Mouse (Mus musculus): ENCODE results near the gene Cnbd2. TPM values are rescaled to one million over a fixed set of nuclear protein-coding genes. Genes with fewer than 3 reads are reported as not detected.

The Cnbd2 gene
- polyA plus RNA-seq, 1 experiment from 2014 or later: 5.0 TPM

DNA sequence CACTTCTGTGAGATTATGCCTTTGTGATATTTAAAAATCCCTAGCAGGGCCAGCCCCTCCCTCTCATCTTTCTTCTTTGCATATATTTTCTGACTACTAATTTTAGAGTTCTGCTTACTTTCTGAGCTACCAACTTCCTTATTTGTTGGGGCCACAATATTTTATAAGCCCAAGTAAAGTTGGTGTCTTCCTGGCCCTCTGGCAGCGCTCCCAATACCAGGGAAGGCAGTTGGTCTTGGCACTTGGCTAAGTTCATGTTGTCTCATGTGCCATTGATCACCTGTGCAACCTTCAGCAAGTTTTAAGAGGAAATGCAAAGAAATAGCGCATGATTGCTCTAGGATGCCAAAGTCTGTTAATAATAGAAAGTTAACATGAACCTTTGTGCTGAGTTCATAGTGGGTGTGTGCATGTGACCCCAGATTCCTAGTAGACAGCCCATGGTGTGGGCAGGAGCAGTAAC, 16.5 kb upstream of the Cnbd2 start:
- 83% methylated on average over 2 of the region's 2 CpGs for WGBS
- Histone ChIP-seq H3K4me3 (replicated peaks) (no peak overlapping the region), H3K9me3 (no peaks in the 10 kb centered on the region), H3K36me3 (peaks cover 9% of the 10 kb centered on the region), H3K27me3 (replicated peaks) (no peaks in the 10 kb centered on the region), H3K27ac (0 out of 2 replicates have a peak overlapping the region, but pooled peaks have one; percentile 7), H3K9ac (no peak overlapping the region), H3K4me2 (replicated peaks) (no peak overlapping the region), H3K4me1 (replicated peaks) (peaks cover 19% of the 10 kb centered on the region)
- peak; percentile 72 for ATAC-seq

- H3K27ac ChIP-seq: 0 out of 2 replicates have a peak overlapping the region, but pooled peaks have one; percentile 7
- 73% methylated on average over 3 of the region's 3 CpGs for WGBS
Observed at GRCm38 (mm10) chr2:156296190-156296589, 15.9 kb upstream of the Cnbd2 start.

DNA sequence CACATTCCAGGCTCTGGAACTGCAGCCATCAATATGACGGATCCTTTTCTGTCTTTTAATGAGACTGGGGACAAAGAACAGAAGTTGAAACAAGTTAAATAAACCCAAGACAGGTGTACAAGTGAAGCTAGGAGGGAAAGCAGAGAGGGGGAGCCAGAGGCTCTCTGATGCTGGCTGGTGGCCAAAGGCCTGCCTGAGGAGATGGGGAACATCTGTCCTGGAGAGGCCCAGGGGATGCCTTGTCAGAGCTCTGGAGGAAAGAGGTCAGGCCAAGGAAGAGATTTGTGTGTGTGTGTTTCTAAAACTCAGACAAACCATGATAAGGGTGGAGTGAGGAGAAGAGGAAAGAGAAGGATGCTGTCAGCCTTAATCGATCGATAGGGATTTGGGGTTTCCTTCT, 14.4 kb upstream of the Cnbd2 start:
- Histone ChIP-seq H3K4me2 (replicated peaks) (no peak overlapping the region), H3K9me3 (no peaks in the 10 kb centered on the region), H3K4me1 (replicated peaks) (peaks cover 19% of the 10 kb centered on the region), H3K27ac (0 out of 2 replicates have a peak overlapping the region, but pooled peaks have one; percentile 48), H3K9ac (no peak overlapping the region), H3K4me3 (replicated peaks) (no peak overlapping the region), H3K36me3 (peaks cover 6% of the 10 kb centered on the region), H3K27me3 (replicated peaks) (no peaks in the 10 kb centered on the region)
- ATAC-seq: peak; percentile 71
- WGBS: 48% methylated on average over 3 of the region's 3 CpGs

More at GRCm38 (mm10) chr2:156296190-156296589, 15.9 kb upstream of the Cnbd2 start:
- H3K4me3 ChIP-seq (replicated peaks): no peak overlapping the region
- peak; percentile 70 for ATAC-seq
- no peak overlapping the region for H3K9ac ChIP-seq
- no peak overlapping the region for H3K4me2 ChIP-seq (replicated peaks)
- H3K9me3 ChIP-seq: no peaks in the 10 kb centered on the region
- H3K4me1 ChIP-seq (replicated peaks): peaks cover 19% of the 10 kb centered on the region
- H3K36me3 ChIP-seq: peaks cover 9% of the 10 kb centered on the region
- no peaks in the 10 kb centered on the region for H3K27me3 ChIP-seq (replicated peaks)

GRCm38 (mm10) chr2:156298458-156298857, 13.6 kb upstream of the Cnbd2 start:
- no peak for ATAC-seq
- H3K4me1 ChIP-seq (replicated peaks): peaks cover 19% of the 10 kb centered on the region
- H3K27ac ChIP-seq: 0 out of 2 replicates have a peak overlapping the region, but pooled peaks have one; percentile 48
- WGBS: 73% methylated on average over 7 of the region's 7 CpGs
- no peak overlapping the region for H3K4me3 ChIP-seq (replicated peaks)
- H3K9me3 ChIP-seq: no peaks in the 10 kb centered on the region
- peaks cover 5% of the 10 kb centered on the region for H3K36me3 ChIP-seq
- no peak overlapping the region for H3K9ac ChIP-seq
- H3K4me2 ChIP-seq (replicated peaks): no peak overlapping the region
- H3K27me3 ChIP-seq (replicated peaks): no peaks in the 10 kb centered on the region

GRCm38 (mm10) chr2:156302063-156302462, 10.0 kb upstream of the Cnbd2 start:
- 82% methylated on average over 4 of the region's 4 CpGs for WGBS
- Histone ChIP-seq H3K27ac (no peak overlapping the region), H3K27me3 (replicated peaks) (no peaks in the 10 kb centered on the region), H3K4me1 (replicated peaks) (peaks cover 11% of the 10 kb centered on the region; the same call in 1 of the 2 replicates), H3K9me3 (no peaks in the 10 kb centered on the region), H3K36me3 (peaks cover 3% of the 10 kb centered on the region; the same call in 1 of the 2 replicates), H3K9ac (no peak overlapping the region), H3K4me2 (replicated peaks) (no peak overlapping the region), H3K4me3 (replicated peaks) (no peak overlapping the region)
- ATAC-seq: no peak

GRCm38 (mm10) chr2:156304351-156304750, 7.7 kb upstream of the Cnbd2 start:
- Histone ChIP-seq H3K9ac (no peak overlapping the region), H3K4me2 (replicated peaks) (no peak overlapping the region), H3K4me3 (replicated peaks) (no peak overlapping the region), H3K36me3 (peaks cover 3% of the 10 kb centered on the region; the same call in 1 of the 2 replicates), H3K4me1 (replicated peaks) (no peaks in the 10 kb centered on the region), H3K9me3 (no peaks in the 10 kb centered on the region), H3K27ac (no peak overlapping the region), H3K27me3 (replicated peaks) (no peaks in the 10 kb centered on the region)
- WGBS: 87% methylated on average over 4 of the region's 4 CpGs
- ATAC-seq: no peak

- H3K4me1 ChIP-seq (replicated peaks): no peaks in the 10 kb centered on the region; the same call in 1 of the 2 replicates
- no peak overlapping the region for H3K9ac ChIP-seq
- H3K27ac ChIP-seq: no peak overlapping the region
- H3K36me3 ChIP-seq: peaks cover 3% of the 10 kb centered on the region; the same call in 1 of the 2 replicates
- H3K4me3 ChIP-seq (replicated peaks): no peak overlapping the region
- WGBS: 73% methylated on average over 2 of the region's 2 CpGs
- H3K4me2 ChIP-seq (replicated peaks): no peak overlapping the region
- peak; percentile 36; the same call in 1 of the 2 replicates for ATAC-seq
- no peaks in the 10 kb centered on the region for H3K27me3 ChIP-seq (replicated peaks)
- H3K9me3 ChIP-seq: no peaks in the 10 kb centered on the region
Observed at GRCm38 (mm10) chr2:156305818-156306217, 6.3 kb upstream of the Cnbd2 start.

GRCm38 (mm10) chr2:156307261-156307660, 4.8 kb upstream of the Cnbd2 start:
- Histone ChIP-seq H3K27me3 (replicated peaks) (no peaks in the 10 kb centered on the region), H3K9me3 (no peaks in the 10 kb centered on the region), H3K27ac (no peak overlapping the region), H3K4me2 (replicated peaks) (no peak overlapping the region), H3K4me1 (replicated peaks) (peaks cover 3% of the 10 kb centered on the region; the same call in 1 of the 2 replicates), H3K36me3 (peaks cover 3% of the 10 kb centered on the region; the same call in 1 of the 2 replicates), H3K9ac (no peak overlapping the region), H3K4me3 (replicated peaks) (no peak overlapping the region)
- no peak for ATAC-seq
- 59% methylated on average over 5 of the region's 5 CpGs for WGBS

GRCm38 (mm10) chr2:156309948-156310347, 2.2 kb upstream of the Cnbd2 start:
- H3K27me3 ChIP-seq (replicated peaks): no peaks in the 10 kb centered on the region
- 91% methylated on average over 5 of the region's 5 CpGs for WGBS
- no peak for ATAC-seq
- H3K9ac ChIP-seq: no peak overlapping the region
- H3K4me3 ChIP-seq (replicated peaks): no peak overlapping the region
- no peaks in the 10 kb centered on the region for H3K9me3 ChIP-seq
- H3K36me3 ChIP-seq: no peaks in the 10 kb centered on the region
- H3K27ac ChIP-seq: no peak overlapping the region
- peaks cover 3% of the 10 kb centered on the region; the same call in 1 of the 2 replicates for H3K4me1 ChIP-seq (replicated peaks)
- H3K4me2 ChIP-seq (replicated peaks): no peak overlapping the region

DNA sequence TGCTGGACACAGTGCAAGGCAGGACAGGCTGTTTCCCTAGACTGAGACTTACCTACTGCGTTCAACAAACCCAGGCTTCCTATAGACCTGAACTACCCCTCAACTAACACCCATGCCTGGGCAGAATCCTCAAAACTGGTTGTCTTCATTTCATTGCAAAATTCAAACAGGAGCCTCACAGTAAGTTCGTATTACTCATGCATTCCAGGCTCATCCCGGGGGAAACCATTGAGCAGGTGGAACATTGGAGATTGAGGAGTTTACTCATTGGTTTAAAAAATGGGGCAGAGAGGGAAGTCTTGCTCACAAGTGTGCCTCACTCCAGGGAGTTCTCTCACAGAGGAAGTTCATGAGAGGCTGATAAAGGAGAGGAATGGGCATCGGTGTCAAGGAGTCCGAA, 1.6 kb upstream of the Cnbd2 start:
- Histone ChIP-seq H3K27me3 (replicated peaks) (no peaks in the 10 kb centered on the region), H3K4me2 (replicated peaks) (no peak overlapping the region), H3K9me3 (no peaks in the 10 kb centered on the region), H3K36me3 (no peaks in the 10 kb centered on the region), H3K9ac (no peak overlapping the region), H3K27ac (no peak overlapping the region), H3K4me3 (replicated peaks) (no peak overlapping the region), H3K4me1 (replicated peaks) (peaks cover 3% of the 10 kb centered on the region; the same call in 1 of the 2 replicates)
- no peak for ATAC-seq
- WGBS: 91% methylated on average over 5 of the region's 5 CpGs

DNA sequence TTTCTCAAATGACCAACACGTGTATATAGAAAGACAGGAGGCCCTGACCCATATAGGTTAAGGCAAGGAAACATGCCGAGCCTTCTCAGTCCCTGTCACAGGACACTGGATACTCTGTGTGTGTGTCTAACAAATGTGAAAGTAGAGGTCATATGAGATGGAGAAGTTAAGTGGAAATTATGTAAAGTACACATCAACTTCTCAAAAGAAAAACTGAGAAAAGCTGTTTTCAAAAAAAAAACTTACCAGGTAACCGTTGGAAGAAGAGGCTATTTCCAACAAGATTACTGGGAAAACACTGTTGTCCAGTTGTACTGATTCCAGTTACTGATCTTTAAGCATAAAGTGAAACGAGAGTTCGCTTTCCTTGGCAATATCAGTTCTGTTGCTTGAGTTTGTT, 1.2 kb upstream of the Cnbd2 start:
- ATAC-seq: no peak
- peak overlapping the region; percentile 88; the same call in 1 of the 2 replicates for H3K4me2 ChIP-seq (replicated peaks)
- H3K4me3 ChIP-seq (replicated peaks): peak overlapping the region; percentile 81; the same call in 1 of the 2 replicates
- peaks cover 3% of the 10 kb centered on the region; the same call in 1 of the 2 replicates for H3K4me1 ChIP-seq (replicated peaks)
- no peaks in the 10 kb centered on the region for H3K9me3 ChIP-seq
- H3K27me3 ChIP-seq (replicated peaks): no peaks in the 10 kb centered on the region
- no peaks in the 10 kb centered on the region for H3K36me3 ChIP-seq
- no peak overlapping the region for H3K9ac ChIP-seq
- WGBS: 90% methylated on average over 5 of the region's 5 CpGs
- no peak overlapping the region for H3K27ac ChIP-seq

GRCm38 (mm10) chr2:156311441-156311840, 658 bp upstream of the Cnbd2 start:
- no peak for ATAC-seq
- H3K9ac ChIP-seq: peak overlapping the region; percentile 90
- H3K4me2 ChIP-seq (replicated peaks): peak overlapping the region; percentile 88
- peak overlapping the region; percentile 81 for H3K4me3 ChIP-seq (replicated peaks)
- 23% methylated on average over 8 of the region's 8 CpGs for WGBS
- H3K36me3 ChIP-seq: no peaks in the 10 kb centered on the region
- no peaks in the 10 kb centered on the region for H3K27me3 ChIP-seq (replicated peaks)
- no peaks in the 10 kb centered on the region for H3K9me3 ChIP-seq
- H3K4me1 ChIP-seq (replicated peaks): peaks cover 3% of the 10 kb centered on the region; the same call in 1 of the 2 replicates
- peak overlapping the region; percentile 98; the same call in 1 of the 2 replicates for H3K27ac ChIP-seq

DNA sequence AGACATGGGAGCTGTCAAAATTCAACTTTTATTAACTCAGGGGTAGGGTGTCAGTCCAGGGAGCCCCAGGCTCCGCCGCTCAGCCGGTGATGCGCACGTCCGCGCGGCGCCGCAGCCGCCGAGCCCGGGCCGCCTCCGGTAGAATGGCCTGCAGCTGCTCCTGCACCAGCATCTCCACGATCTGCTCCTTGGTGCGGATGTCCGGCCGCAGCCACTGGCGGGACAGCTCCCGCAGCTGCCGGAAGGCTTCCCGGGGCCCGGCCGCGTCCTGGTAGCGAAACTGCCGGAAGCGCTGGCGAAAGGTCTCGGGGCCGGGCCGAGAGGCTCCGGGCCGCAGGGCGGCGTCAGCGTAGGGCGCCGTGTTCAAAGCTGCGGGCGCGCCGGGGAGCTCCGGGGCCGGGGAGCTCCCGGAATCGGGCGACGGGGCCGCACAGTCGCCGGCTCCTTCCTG, 233 bp upstream of the Cnbd2 start:
- H3K9me3 ChIP-seq: no peaks in the 10 kb centered on the region
- under 1% methylated on average over 53 of the region's 53 CpGs for WGBS

More for the DNA sequence above, 233 bp upstream of the Cnbd2 start:
- ATAC-seq: peak; percentile 86
- Histone ChIP-seq H3K4me3 (replicated peaks) (peak overlapping the region; percentile 81), H3K9ac (peak overlapping the region; percentile 90), H3K27me3 (replicated peaks) (no peaks in the 10 kb centered on the region), H3K36me3 (no peaks in the 10 kb centered on the region), H3K4me1 (replicated peaks) (peaks cover 3% of the 10 kb centered on the region; the same call in 1 of the 2 replicates), H3K27ac (peak overlapping the region; percentile 98), H3K4me2 (replicated peaks) (peak overlapping the region; percentile 88)
